Mouse (Mus musculus): Measurements from ENCODE around the gene Ppp6r2.

Ppp6r2 gene

DNA sequence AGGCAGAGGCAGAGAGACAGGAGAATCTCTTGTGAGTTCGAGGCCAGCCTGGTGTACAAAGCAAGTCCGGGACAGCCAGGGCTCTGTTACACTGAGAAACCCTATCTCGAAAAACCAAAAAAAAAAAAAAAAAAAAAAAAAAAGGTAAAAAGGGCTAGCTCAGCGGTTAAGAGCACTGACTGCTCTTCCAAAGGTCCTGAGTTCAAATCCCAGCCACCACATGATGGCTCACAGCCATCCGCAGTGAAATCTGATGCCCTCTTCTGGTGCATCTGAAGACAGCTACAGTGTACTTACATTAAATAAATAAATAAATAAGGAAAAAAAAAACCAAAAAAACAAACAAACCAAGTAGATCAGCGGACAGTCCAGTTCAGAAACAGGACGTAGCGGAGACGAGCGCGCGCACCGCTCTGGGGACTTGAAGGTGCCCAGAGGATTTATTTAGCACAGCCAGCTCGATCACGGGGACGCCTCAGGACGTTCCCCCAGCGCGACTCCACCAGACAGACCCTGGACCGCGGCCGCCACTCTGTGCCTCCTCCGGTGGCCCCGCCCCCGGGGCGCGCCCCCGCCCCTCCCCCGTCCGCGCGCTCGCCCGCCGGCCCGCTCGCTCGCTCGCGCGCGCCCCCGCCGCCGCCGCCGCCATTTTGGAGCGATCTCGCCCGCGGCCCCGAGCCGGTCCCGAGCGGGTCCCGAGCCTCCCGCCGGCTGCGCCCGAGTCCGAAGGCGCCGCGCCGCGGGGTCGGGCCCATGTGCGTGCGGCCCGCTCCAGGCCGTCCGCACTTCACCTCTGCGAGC, at the start of gene Ppp6r2:
Gene Ppp6r2, plus strand, starts transcription at position 639 of the 801 bp plus-strand sequence.
- DNase-seq (ENCODE audit: low read depth), result peak; percentile 22

DNA sequence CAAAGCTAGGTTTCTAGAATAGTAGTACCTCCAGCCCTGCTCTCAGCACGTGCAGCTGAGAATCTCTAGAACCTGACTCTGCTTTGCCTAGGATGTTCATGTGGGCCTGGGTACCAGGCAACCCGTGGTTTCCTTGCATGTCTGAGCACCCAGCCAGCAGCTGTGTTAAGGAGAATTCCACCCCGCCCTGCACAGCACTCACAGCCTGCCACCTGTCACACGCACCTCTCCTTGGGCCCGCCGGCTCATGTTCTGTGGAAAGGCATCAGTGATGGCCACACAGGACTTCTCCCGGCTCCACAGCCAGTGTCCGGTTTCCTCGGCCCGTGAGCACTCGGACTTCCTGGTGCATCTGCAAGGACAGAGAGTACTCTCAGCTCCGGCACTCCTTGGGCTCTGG, 45.9 kb upstream of the Ppp6r2 start:
- DNase-seq (ENCODE audit: low read depth), result no peak

GRCm38 (mm10) chr15:89168922-89169321, 42.4 kb upstream of the Ppp6r2 start:
- no peak for DNase-seq (ENCODE audit: low read depth)

DNA sequence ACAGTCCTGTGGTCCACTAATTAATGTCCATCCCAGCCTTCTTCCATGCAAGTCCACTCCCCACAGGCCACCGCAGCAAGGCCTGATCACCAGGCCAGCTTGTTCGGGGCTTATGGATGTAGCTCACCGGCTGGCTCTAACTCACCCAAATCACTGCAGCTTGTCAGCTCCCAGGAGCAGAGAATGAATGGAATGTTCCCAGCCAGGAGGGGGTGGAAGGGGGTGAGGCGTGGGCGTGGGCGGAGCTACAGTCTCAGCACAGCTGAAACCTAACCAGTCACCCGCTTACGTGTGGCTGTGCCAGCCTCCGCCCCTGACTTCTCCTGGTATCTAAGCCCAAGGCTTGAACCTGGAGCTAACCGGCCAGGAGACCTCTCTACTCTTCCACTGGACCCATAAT, 41.9 kb upstream of the Ppp6r2 start:
- peak; percentile 98 for DNase-seq (ENCODE audit: low read depth)

- DNase-seq (ENCODE audit: low read depth), result no peak
These were observed 41.3 kb upstream of the Ppp6r2 start for GRCm38 (mm10) chr15:89170102-89170501.

- no peak for DNase-seq (ENCODE audit: low read depth)
These were observed 39.8 kb upstream of the Ppp6r2 start for GRCm38 (mm10) chr15:89171526-89172051.

- no peak for DNase-seq (ENCODE audit: low read depth)
These were observed 38.9 kb upstream of the Ppp6r2 start for GRCm38 (mm10) chr15:89172276-89172935.

DNA sequence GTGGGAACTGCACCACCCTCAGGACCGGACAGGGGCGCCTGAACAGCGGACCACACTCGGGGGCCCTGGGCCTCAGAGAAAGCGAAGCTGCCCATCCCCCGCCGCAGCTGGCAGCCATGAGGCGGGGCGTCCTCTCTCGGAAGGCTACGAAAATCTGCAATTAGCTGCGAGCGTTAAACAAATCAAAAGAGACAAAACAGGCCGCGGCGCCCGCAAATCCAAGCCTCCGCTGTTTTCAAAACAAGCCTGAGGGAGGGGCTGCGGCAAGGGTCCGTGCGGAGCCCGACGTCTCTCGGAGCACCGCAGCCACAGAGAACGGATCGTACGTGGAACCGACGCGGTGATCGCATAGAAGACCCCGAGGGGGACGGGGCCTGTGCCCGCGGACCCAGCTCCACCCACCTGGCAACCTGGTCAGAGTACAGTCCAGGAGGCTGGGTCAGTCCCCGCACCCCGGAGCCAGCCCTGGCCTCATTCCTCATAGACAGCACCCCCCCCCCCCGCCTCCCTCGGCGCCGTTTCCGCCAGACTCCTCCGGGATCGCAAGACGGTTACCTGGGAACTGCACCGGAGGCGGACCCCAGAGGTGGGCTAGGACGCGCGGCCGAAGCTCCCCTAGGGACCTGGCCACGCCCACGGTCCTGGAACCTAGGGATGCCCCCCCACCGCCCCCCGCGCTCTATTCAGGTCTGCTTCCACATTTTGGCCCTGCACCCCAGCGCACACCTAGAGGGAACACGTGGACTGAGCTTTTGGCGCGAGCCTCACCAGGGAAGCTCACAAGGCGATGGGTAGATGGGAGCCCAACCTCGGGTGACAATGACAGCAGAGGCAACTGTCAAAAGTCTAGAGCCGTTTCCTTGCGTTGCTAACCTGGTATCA, 38.1 kb upstream of the Ppp6r2 start:
- DNase-seq (ENCODE audit: low read depth), result no peak

GRCm38 (mm10) chr15:89173906-89174214, 37.5 kb upstream of the Ppp6r2 start:
- no peak for DNase-seq (ENCODE audit: low read depth)

DNA sequence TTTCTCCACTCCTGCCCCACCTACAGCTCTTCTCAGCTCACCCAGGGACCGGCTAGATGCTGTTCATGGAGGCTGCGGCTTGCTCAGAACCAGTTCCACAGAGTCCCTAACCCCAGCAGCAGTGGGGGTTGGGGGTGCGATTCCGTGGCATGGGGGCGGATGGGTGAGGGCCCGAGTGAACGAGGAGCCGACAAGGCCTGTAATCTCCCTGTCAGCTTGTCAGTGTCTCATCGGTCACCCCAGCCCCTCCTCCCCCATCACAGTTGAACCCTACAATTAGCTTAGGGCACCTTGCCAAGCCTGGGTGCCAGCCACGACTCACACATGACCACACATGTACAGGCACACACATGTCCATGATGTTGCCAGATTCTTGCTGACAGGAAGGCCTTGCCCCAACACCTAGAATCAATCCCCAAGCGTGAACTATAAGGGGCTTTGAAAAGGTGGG, 36.4 kb upstream of the Ppp6r2 start:
- DNase-seq (ENCODE audit: low read depth), result no peak

DNA sequence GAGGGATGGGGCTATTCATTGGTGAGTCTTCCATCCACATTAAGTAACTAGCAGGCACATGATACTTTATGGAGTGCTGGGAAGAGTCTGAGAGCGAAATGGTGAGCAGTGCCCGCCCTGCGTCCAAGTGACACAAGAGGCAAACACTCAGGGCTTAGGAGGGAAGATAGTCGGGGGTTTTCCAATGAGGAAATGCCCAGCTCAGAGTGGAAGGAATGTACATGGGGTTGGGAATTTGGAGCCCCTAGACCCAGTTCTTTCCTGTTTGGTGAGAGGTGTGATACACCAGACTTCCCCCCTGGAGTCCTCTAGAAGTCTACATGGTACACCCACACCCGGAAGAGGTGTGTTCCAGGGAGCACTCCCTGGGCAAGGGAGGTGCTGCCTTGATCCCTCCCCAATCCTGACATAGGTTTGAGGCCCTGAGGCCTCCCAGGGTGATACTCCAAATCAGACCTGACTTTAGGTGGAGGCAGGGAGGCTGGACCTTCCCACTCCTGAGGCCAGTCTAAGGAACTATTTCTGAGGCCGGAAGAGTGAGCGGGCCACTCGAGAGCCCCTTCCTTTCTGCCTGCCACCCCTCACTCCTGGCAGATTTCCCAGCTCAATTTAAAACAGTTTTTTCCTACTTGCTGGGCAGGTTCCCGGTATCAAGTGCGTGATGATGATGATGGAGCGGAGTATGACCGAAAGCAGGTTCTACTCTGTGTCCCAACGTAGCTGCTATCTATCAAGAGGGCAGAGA, 35.8 kb upstream of the Ppp6r2 start:
- DNase-seq (ENCODE audit: low read depth), result no peak

DNA sequence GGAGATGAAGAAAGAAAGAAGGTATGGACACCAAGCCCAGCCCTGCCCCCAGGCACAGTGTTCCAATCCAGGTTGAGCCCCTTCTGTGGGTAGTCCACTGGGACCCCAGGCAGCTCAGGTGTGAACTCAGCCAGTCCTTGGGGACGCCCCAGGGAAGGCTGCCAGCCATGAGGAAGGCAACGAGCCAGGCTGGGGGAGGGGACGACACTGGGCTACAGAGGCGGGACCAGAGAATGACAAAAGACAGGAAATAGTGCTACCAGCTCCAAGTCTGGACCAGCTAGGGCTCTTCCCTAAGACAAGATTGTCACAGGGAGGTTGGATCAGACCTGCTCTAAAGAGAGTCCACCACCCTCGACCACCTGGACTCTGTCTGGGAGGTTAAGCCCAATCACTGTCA, 34.2 kb upstream of the Ppp6r2 start:
- no peak for DNase-seq (ENCODE audit: low read depth)

- DNase-seq (ENCODE audit: low read depth), result no peak
These were observed 33.6 kb upstream of the Ppp6r2 start for GRCm38 (mm10) chr15:89177576-89178259.

GRCm38 (mm10) chr15:89178260-89178860, 33.0 kb upstream of the Ppp6r2 start:
- DNase-seq (ENCODE audit: low read depth), result no peak

- DNase-seq (ENCODE audit: low read depth), result peak; percentile 78
These were observed 32.3 kb upstream of the Ppp6r2 start for GRCm38 (mm10) chr15:89178954-89179629.

GRCm38 (mm10) chr15:89179630-89179964, 31.8 kb upstream of the Ppp6r2 start:
- DNase-seq (ENCODE audit: low read depth), result no peak

DNA sequence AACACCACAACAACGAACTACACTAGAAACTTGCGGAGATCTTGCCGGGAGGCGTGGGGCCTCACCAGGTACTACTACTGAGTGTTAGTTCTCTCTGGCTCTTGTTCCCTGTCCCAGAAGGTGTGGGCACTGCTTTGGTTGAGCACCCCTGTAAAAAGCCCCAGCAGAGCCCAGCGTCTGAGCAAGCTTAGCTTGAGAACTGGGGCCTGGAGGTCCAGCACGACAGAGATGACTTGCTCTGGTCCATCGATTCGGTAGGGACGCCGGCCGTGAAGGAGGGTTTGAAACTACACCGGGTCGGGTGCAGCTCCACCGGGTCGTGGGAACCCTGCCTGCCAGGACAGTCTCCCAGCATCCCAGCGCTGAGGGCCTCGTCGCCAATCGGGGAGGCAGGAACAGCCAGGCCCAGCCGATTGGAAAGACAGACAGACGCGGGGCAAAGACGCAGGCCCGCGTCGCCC, 31.2 kb upstream of the Ppp6r2 start:
- no peak for DNase-seq (ENCODE audit: low read depth)

DNA sequence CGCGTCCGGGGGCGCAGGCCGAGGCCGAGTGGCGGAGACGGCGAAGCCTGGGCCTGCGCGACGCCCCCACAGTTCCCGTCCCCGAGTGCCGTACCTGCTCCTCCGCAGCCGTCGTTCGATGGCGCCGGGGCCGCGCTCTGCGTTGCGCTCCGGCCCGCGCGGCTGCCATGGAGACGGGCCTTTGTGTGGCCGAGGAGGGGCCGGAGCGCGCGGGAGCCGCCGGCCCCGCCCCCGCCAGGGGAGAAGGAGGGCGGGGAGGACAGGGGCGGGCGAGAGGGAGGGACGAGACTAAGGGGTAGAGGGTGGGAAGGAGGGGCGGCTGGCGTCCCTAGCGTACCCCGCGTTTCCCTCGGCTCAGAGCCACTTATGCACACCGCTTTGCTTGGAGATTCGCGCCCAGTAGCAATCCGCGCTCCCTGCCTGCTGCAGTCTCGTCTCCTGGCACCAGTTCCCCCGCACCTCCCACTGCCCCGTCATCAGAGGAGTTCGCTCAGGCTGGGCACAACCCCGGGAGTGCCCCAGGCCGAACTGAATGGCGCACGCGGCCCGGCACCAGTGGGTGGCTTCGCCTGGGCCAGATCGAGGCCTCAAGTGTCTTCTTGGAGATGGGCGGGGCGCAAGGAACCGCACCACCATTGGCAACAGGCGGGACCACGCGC, 30.7 kb upstream of the Ppp6r2 start, which contains the start of gene Plxnb2:
Gene Plxnb2, minus strand, starts transcription at position 218 of the 659 bp plus-strand sequence.
- peak; percentile 77 for DNase-seq (ENCODE audit: low read depth)

- DNase-seq (ENCODE audit: low read depth), result no peak
These were observed 29.6 kb upstream of the Ppp6r2 start for GRCm38 (mm10) chr15:89181561-89182270.

All from fibroblast of lung, adult 2 months (primary cell).